Mouse (Mus musculus) liver, embryonic 15.5 days (tissue): Measurements from ENCODE around the gene Usp46. TPM values are rescaled to one million over a fixed set of nuclear protein-coding genes. Genes with fewer than 3 reads are reported as not detected.
"Not testable (repeated sequence)": the region's sequence is repeated elsewhere in the genome, so short reads cannot be mapped to it uniquely, and the experiment has no call there.

Experiments
- ATAC-seq: fragments of 200-750 bp; cut with Nextera tagmentation; 2 replicates; pipeline ENCODE4 v1.8.0; 2017; ENCODE audit warnings: moderate number of reproducible peaks, mild to moderate bottlenecking, moderate library complexity; ENCODE audit not compliant: insufficient read depth
- H3K27ac ChIP-seq: fragments of 300-500 bp; sonication (generic); replicated peaks from 2 replicates; pipeline ENCODE4 v1.5.1; 2015; ENCODE audit warnings: mild to moderate bottlenecking, inconsistent platforms
- H3K27me3 ChIP-seq: fragments of 300-500 bp; sonication (generic); 2 replicates; pipeline ENCODE4 v1.6.1; 2015; ENCODE audit warnings: mild to moderate bottlenecking, inconsistent platforms
- H3K36me3 ChIP-seq: fragments of 300-500 bp; sonication (generic); replicated peaks from 2 replicates; pipeline ENCODE4 v1.6.1; 2015; ENCODE audit warnings: moderate library complexity, mild to moderate bottlenecking, inconsistent platforms
- H3K4me1 ChIP-seq: fragments of 300-500 bp; sonication (generic); replicated peaks from 2 replicates; pipeline ENCODE4 v1.6.1; 2015; ENCODE audit warnings: inconsistent platforms
- H3K4me2 ChIP-seq: fragments of 300-500 bp; sonication (generic); 2 replicates; pipeline ENCODE4 v1.6.1; 2015; ENCODE audit warnings: moderate library complexity, mild to moderate bottlenecking, inconsistent platforms
- H3K4me3 ChIP-seq: fragments of 300-500 bp; sonication (generic); replicated peaks from 2 replicates; pipeline ENCODE4 v1.5.1; 2015; ENCODE audit warnings: mild to moderate bottlenecking, inconsistent platforms
- H3K9ac ChIP-seq: fragments of 300-500 bp; sonication (generic); 2 replicates; pipeline ENCODE4 v1.6.1; 2015; ENCODE audit warnings: moderate library complexity, mild to moderate bottlenecking, inconsistent platforms
- H3K9me3 ChIP-seq: fragments of 300-500 bp; sonication (generic); replicated peaks from 2 replicates; pipeline ENCODE4 v1.6.1; 2016; ENCODE audit warnings: inconsistent platforms
- WGBS: fragments of 180-500 bp; shearing (Covaris S2); methylation state at CpG from one replicate; pipeline ENCODE4 v1.1.7; 2015; ENCODE audit warnings: mixed read lengths; ENCODE audit not compliant: insufficient replicate concordance; 5-methylcytosine and 5-hydroxymethylcytosine counted together
- polyA plus RNA-seq: library from polyadenylated mRNA; unstranded; fragments of >200 nt; fragmentation: Nextera tagmentation; extraction: Ambion mirVana; gene quantifications from 2 replicates; pipeline ENCODE4 v1.2.1, GENCODE M21; 2015

Usp46 gene
- polyA plus RNA-seq, 1 experiment from 2014 or later: 19.6 TPM

- ATAC-seq: no peak
- Histone ChIP-seq H3K4me1 (no peaks in the 10 kb centered on the region), H3K9ac (no peak overlapping the region), H3K4me3 (no peak overlapping the region), H3K27ac (no peak overlapping the region), H3K9me3 (no peaks in the 10 kb centered on the region), H3K36me3 (no peaks in the 10 kb centered on the region), H3K27me3 (no peaks in the 10 kb centered on the region), H3K4me2 (no peak overlapping the region)
- 66% methylated on average over 13 of the region's 13 CpGs for WGBS
Observed at GRCm38 (mm10) chr5:73987777-73988560, 80.3 kb downstream of the Usp46 start.

DNA sequence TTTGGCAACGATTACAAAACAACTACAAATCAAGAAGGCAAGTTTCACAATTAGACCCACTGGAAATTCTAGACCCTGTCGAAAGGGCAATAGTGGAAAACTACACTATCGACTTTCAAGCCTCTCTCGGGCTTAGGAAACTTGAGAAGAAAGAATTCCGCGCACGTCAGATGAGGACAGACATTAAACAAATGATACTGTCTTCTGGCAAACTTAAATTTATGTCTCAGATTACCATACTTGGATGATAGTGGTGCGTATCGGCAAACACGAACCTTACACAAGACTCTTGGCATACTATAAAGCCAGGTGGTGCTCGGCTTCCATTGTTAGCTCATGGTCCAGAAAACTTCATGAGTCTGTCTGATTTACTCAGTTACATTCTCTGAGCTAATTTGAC is 90.8 kb downstream of the Usp46 start:
- WGBS: 67% methylated on average over 11 of the region's 11 CpGs
- H3K9me3 ChIP-seq: no peaks in the 10 kb centered on the region
- no peak overlapping the region for H3K4me2 ChIP-seq
- H3K4me3 ChIP-seq: no peak overlapping the region
- no peaks in the 10 kb centered on the region for H3K4me1 ChIP-seq
- H3K27me3 ChIP-seq: no peaks in the 10 kb centered on the region
- H3K9ac ChIP-seq: no peak overlapping the region
- no peak overlapping the region for H3K27ac ChIP-seq
- no peak for ATAC-seq
- H3K36me3 ChIP-seq: no peaks in the 10 kb centered on the region

DNA sequence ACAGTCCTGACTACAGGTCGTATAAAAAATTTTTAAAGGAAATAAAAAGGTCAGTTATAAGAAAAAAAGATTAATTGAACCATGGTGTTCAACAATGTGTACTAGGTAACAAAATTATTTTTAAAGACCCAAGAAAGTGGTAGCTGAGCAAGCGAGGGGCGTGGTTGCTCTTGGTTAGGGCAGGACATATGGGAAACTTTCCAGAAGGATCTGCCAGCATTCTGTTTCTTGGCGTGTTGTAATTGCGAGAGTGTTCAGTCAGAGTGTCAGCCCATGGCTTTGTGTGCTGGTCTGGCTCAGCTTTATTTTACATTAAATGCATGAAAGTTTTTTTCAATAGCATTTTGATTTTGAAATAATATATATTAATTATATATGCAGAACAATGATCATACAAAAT is 96.5 kb downstream of the Usp46 start:
- no peak for ATAC-seq
- Histone ChIP-seq H3K4me3 (no peak overlapping the region), H3K4me2 (no peak overlapping the region), H3K27me3 (no peaks in the 10 kb centered on the region), H3K36me3 (no peaks in the 10 kb centered on the region), H3K9ac (no peak overlapping the region), H3K4me1 (no peaks in the 10 kb centered on the region), H3K9me3 (no peaks in the 10 kb centered on the region), H3K27ac (no peak overlapping the region)
- 66% methylated on average over 5 of the region's 5 CpGs for WGBS

GRCm38 (mm10) chr5:73970024-73970628 is 98.1 kb downstream of the Usp46 start:
- no peak for ATAC-seq
- no peak overlapping the region for H3K27ac ChIP-seq
- H3K27me3 ChIP-seq: no peaks in the 10 kb centered on the region

GRCm38 (mm10) chr5:73969338-73969737 is 98.9 kb downstream of the Usp46 start:
- H3K9ac ChIP-seq: no peak overlapping the region
- no peak overlapping the region for H3K27ac ChIP-seq
- no peak for ATAC-seq
- 72% methylated on average over 8 of the region's 8 CpGs for WGBS
- H3K27me3 ChIP-seq: no peaks in the 10 kb centered on the region
- H3K36me3 ChIP-seq: no peaks in the 10 kb centered on the region
- H3K4me3 ChIP-seq: no peak overlapping the region
- H3K9me3 ChIP-seq: no peaks in the 10 kb centered on the region
- H3K4me1 ChIP-seq: no peaks in the 10 kb centered on the region
- H3K4me2 ChIP-seq: no peak overlapping the region

More at GRCm38 (mm10) chr5:73970024-73970628, 98.1 kb downstream of the Usp46 start:
- Histone ChIP-seq H3K4me3 (no peak overlapping the region), H3K36me3 (no peaks in the 10 kb centered on the region), H3K9ac (no peak overlapping the region), H3K9me3 (no peaks in the 10 kb centered on the region), H3K4me2 (no peak overlapping the region), H3K4me1 (no peaks in the 10 kb centered on the region)
- 60% methylated on average over 7 of the region's 7 CpGs for WGBS

GRCm38 (mm10) chr5:73959779-73960178 is 108.5 kb downstream of the Usp46 start:
- no peak for ATAC-seq
- Histone ChIP-seq H3K36me3 (no peaks in the 10 kb centered on the region), H3K4me2 (no peak overlapping the region), H3K9ac (no peak overlapping the region), H3K9me3 (no peaks in the 10 kb centered on the region), H3K27me3 (no peaks in the 10 kb centered on the region), H3K4me1 (no peaks in the 10 kb centered on the region), H3K27ac (no peak overlapping the region), H3K4me3 (no peak overlapping the region)
- 61% methylated on average over 7 of the region's 7 CpGs for WGBS

DNA sequence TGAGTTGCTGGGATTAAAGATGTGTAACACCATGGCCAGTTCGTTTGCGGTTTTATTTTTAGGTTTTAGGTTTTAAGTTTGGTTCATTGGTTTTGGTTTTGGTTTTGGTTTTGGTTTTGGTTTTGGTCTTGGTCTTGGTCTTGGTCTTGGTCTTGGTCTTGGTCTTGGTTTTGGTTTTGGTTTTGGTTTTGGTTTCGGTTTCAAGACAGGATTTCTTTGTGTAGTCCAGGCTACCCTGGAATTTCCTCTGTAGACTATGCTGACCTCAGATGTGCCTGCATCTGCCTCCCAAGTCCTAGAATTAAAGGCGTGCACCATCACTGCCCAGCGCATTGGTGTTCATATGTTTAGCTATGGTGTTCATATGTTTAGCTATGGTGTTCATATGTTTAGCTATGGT is 109.6 kb downstream of the Usp46 start:
- H3K27ac ChIP-seq, H3K9me3 ChIP-seq, H3K9ac ChIP-seq, H3K36me3 ChIP-seq, H3K4me1 ChIP-seq, ATAC-seq, H3K27me3 ChIP-seq, H3K4me2 ChIP-seq, H3K4me3 ChIP-seq: not testable (repeated sequence)
- WGBS: 74% methylated on average over 5 of the region's 5 CpGs

DNA sequence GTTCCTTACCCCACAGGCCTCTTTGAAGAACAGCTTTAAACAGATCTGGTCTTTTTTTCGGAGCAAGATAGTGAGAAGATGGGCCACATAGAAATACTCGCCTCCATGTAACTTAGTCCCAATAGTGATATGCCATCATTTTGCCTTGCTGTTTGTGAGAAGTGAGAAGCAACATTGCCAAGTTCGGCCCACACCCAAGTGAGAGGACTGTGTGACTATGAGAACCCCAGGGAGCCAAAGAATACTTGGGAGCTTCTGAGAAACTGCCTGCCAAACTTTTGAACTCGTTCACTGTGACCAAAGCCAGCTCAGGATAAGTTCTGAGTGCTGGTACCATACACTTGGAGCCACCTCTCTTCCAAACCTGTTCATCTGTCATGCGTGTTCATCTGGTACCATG is 110.1 kb downstream of the Usp46 start:
- H3K27me3 ChIP-seq: no peaks in the 10 kb centered on the region
- H3K9ac ChIP-seq: no peak overlapping the region
- no peak overlapping the region for H3K4me2 ChIP-seq
- no peak for ATAC-seq
- H3K9me3 ChIP-seq: no peaks in the 10 kb centered on the region
- H3K36me3 ChIP-seq: no peaks in the 10 kb centered on the region
- no peak overlapping the region for H3K4me3 ChIP-seq
- WGBS: 66% methylated on average over 5 of the region's 5 CpGs
- H3K4me1 ChIP-seq: no peaks in the 10 kb centered on the region
- H3K27ac ChIP-seq: no peak overlapping the region

DNA sequence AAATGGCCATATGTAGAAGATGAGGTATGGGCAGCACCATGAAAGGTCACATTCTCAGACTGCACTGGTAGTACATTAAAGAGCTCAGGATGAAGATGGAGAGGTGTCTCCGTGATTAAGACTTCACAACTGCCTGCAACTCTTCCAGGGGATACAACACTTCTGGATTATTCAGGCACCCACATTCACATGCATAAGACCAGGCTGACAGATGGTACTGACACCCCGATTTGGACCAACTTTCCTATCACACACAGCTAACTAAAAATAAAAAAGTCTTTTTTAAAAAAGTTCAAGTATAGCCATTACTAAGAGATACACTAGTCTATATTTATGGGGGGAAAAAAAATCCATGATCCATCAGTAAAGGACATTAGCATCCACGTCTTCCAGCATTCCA is 112.5 kb downstream of the Usp46 start:
- Histone ChIP-seq H3K36me3 (no peaks in the 10 kb centered on the region), H3K9ac (no peak overlapping the region), H3K4me3 (no peak overlapping the region), H3K9me3 (no peaks in the 10 kb centered on the region), H3K4me2 (no peak overlapping the region), H3K27me3 (no peaks in the 10 kb centered on the region), H3K27ac (no peak overlapping the region), H3K4me1 (no peaks in the 10 kb centered on the region)
- 55% methylated on average over 3 of the region's 3 CpGs for WGBS
- ATAC-seq: no peak

DNA sequence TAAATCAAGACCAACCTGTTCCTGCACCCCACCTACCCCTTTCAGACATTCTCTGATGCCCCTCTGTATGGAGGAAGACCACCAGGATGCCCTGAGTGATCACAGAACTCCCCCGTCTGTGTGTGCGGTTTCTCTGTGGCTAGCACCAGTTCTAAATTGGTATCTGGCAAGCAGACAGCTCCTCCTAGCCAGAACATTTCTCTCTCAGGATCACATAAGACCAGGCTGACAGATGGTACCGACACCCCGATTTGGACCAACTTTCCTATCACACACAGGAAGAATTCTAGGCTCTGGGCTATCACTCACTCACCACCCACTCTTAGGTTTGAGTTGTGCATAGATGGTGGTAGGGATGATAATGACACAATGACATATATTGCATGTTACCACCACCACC is 113.2 kb downstream of the Usp46 start:
- ATAC-seq: no peak
- Histone ChIP-seq H3K4me3 (no peak overlapping the region), H3K9me3 (no peaks in the 10 kb centered on the region), H3K36me3 (no peaks in the 10 kb centered on the region), H3K4me1 (no peaks in the 10 kb centered on the region), H3K9ac (no peak overlapping the region), H3K4me2 (no peak overlapping the region), H3K27ac (no peak overlapping the region), H3K27me3 (no peaks in the 10 kb centered on the region)
- WGBS: 65% methylated on average over 4 of the region's 4 CpGs

- no peak overlapping the region for H3K9ac ChIP-seq
- H3K27ac ChIP-seq: no peak overlapping the region
- H3K4me3 ChIP-seq: no peak overlapping the region
- 55% methylated on average over 3 of the region's 3 CpGs for WGBS
- no peak for ATAC-seq
- no peaks in the 10 kb centered on the region for H3K4me1 ChIP-seq
- H3K27me3 ChIP-seq: no peaks in the 10 kb centered on the region
- no peak overlapping the region for H3K4me2 ChIP-seq
- H3K9me3 ChIP-seq: no peaks in the 10 kb centered on the region
- H3K36me3 ChIP-seq: no peaks in the 10 kb centered on the region
Observed at GRCm38 (mm10) chr5:73953066-73953614, 115.1 kb downstream of the Usp46 start.
